Mouse (Mus musculus) lung, embryonic 14.5 days (tissue): ENCODE data around the gene Aldh4a1. TPM values are rescaled to one million over a fixed set of nuclear protein-coding genes. Genes with fewer than 3 reads are reported as not detected.

Experiments used
- ATAC-seq: fragments of 200-750 bp; cut with Nextera tagmentation; 2 replicates; pipeline ENCODE4 v1.8.0; 2017; ENCODE audit warnings: mild to moderate bottlenecking, moderate TSS enrichment, moderate library complexity; ENCODE audit not compliant: insufficient read depth
- DNase-seq: peaks from one replicate; pipeline ENCODE4 v3.0.0-alpha.2; 2015
- H3K27ac ChIP-seq: fragments of 300-500 bp; sonication (generic); 2 replicates; pipeline ENCODE4 v1.5.1; 2014; ENCODE audit warnings: low read depth, mild to moderate bottlenecking, moderate library complexity
- H3K27me3 ChIP-seq: fragments of 300-500 bp; sonication (generic); 2 replicates; pipeline ENCODE4 v1.6.1; 2014; ENCODE audit warnings: low read length, control low read depth; ENCODE audit not compliant: insufficient read depth
- H3K36me3 ChIP-seq: fragments of 300-500 bp; sonication (generic); 2 replicates; pipeline ENCODE4 v1.6.1; 2014; ENCODE audit warnings: control low read depth; ENCODE audit not compliant: insufficient read depth
- H3K4me1 ChIP-seq: fragments of 300-500 bp; sonication (generic); 2 replicates; pipeline ENCODE4 v1.6.1; 2014; ENCODE audit warnings: antibody characterized with exemption, control low read depth; ENCODE audit not compliant: insufficient read depth
- H3K4me2 ChIP-seq: fragments of 300-500 bp; sonication (generic); 2 replicates; pipeline ENCODE4 v1.6.1; 2014; ENCODE audit warnings: mild to moderate bottlenecking
- H3K4me3 ChIP-seq: fragments of 300-500 bp; sonication (generic); 2 replicates; pipeline ENCODE4 v1.5.1; 2014; ENCODE audit warnings: low read depth, low read length
- H3K9ac ChIP-seq: fragments of 300-500 bp; sonication (generic); 2 replicates; pipeline ENCODE4 v1.6.1; 2014
- H3K9me3 ChIP-seq: fragments of 300-500 bp; sonication (generic); 2 replicates; pipeline ENCODE4 v1.6.1; 2016; ENCODE audit warnings: low read depth, low read length, control low read depth
- CTCF ChIP-seq: IDR thresholded peaks from 2 replicates; pipeline ENCODE4 v1.5.1; 2016; ENCODE audit warnings: antibody characterized with exemption, low read depth
- WGBS: fragments of 180-500 bp; shearing (Covaris S2); extraction: QIAGEN DNeasy Blood & Tissue Kit; methylation state at CpG from one replicate; pipeline ENCODE4 v1.1.7; 2014; 5-methylcytosine and 5-hydroxymethylcytosine counted together
- polyA plus RNA-seq: library from polyadenylated mRNA; unstranded; fragments of >200 nt; fragmentation: Nextera tagmentation; extraction: Ambion mirVana; gene quantifications from 2 replicates; pipeline ENCODE4 v1.2.1, GENCODE M21; 2014

The Aldh4a1 gene
- polyA plus RNA-seq, 1 experiment from 2014 or later, result 13.8 TPM

GRCm38 (mm10) chr4:139598950-139599518 lies 23.6 kb upstream of the Aldh4a1 start:
- peak; percentile 99 for DNase-seq
- Histone ChIP-seq H3K9ac (peak overlapping the region; percentile 18), H3K27ac (peak overlapping the region; percentile 98), H3K27me3 (no peaks in the 10 kb centered on the region), H3K36me3 (no peaks in the 10 kb centered on the region), H3K4me1 (peaks cover 62% of the 10 kb centered on the region), H3K4me3 (peak overlapping the region; percentile 1), H3K4me2 (peak overlapping the region; percentile 56), H3K9me3 (no peaks in the 10 kb centered on the region)
- under 1% methylated on average over 12 of the region's 12 CpGs for WGBS
- peak; percentile 86 for ATAC-seq
- peak; percentile 50 for TF ChIP-seq CTCF

- TF ChIP-seq CTCF, result no peak
- Histone ChIP-seq H3K9me3 (no peaks in the 10 kb centered on the region), H3K36me3 (peaks cover 21% of the 10 kb centered on the region), H3K4me3 (no peak overlapping the region), H3K9ac (peak overlapping the region; percentile 15; the same call in 1 of the 2 replicates), H3K4me1 (peaks cover 53% of the 10 kb centered on the region), H3K27me3 (no peaks in the 10 kb centered on the region), H3K27ac (peak overlapping the region; percentile 85), H3K4me2 (peak overlapping the region; percentile 4)
- 37% methylated on average over 7 of the region's 7 CpGs for WGBS
- peak; percentile 52 for DNase-seq
- ATAC-seq, result no peak
These were observed 20.9 kb upstream of the Aldh4a1 start for GRCm38 (mm10) chr4:139601519-139602356.

DNA sequence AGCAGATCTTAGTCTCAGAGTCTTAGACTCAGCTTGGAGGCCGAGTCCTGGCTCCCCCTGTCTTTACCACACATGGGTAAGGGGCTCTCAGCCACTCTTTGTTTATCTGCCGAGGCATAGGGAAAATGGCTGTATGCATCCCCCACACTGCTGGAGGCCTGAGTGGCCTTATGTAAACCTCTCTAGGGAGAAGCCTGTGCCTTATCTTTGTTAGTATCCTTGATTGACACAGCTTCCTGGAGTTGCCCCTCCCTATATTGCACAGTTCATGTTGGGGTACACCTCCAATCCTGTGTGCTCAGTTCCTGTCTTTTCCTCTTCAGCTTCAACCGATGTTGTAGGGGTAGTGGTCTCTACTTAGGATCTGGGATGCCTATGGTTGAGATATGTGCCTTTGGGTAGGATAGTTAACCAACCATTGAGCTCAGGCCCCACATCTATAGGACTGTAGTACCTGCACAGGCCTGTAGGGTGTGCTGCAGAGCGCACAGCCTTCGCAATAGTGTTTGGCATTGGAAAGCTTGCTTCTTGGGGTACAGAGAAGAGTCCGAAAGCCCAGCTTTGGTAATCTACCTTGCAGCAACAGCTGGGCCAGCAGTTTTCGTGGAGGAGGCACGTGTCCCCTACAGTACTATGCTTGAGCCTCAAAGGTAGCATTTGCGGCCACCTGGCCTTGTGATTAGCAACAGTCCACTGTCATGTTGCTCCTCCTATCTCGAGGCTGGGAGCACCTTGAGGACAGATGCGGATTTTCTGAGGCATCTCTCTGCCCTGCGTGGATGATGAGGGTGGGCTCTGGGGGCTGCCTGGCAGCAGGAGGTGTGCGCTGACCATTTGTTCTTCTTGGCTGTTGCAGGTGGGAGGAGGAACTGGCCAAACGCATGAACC lies 20.1 kb upstream of the Aldh4a1 start, which contains the start of gene Gm21969:
Gene Gm21969 (plus strand): TSS at position 830 of the 888 bp plus-strand sequence.
- Histone ChIP-seq H3K4me2 (peak within 1 kb of the TSS; percentile 4; the same call in 1 of the 2 replicates), H3K27ac (peak within 1 kb of the TSS; percentile 85), H3K9ac (0 out of 2 replicates have a peak within 1 kb of the TSS, but pooled peaks have one; percentile 1), H3K27me3 (no peaks in the 10 kb centered on the region), H3K36me3 (peaks cover 29% of the 10 kb centered on the region), H3K4me1 (peaks cover 44% of the 10 kb centered on the region), H3K4me3 (no peak within 1 kb of the TSS), H3K9me3 (no peaks in the 10 kb centered on the region)
- 49% methylated on average over 14 of the region's 14 CpGs for WGBS
- peak; percentile 94 for TF ChIP-seq CTCF
- ATAC-seq (no peak), DNase-seq (peak; percentile 84)

GRCm38 (mm10) chr4:139605216-139605615 lies 17.4 kb upstream of the Aldh4a1 start:
- no peak for TF ChIP-seq CTCF
- Histone ChIP-seq H3K27ac (no peak overlapping the region), H3K27me3 (no peaks in the 10 kb centered on the region), H3K36me3 (peaks cover 51% of the 10 kb centered on the region), H3K4me1 (peaks cover 21% of the 10 kb centered on the region), H3K4me2 (no peak overlapping the region), H3K9ac (no peak overlapping the region), H3K4me3 (no peak overlapping the region), H3K9me3 (no peaks in the 10 kb centered on the region)
- WGBS, result 83% methylated on average over 11 of the region's 11 CpGs
- DNase-seq (no peak), ATAC-seq (no peak)

- ATAC-seq (no peak), DNase-seq (no peak)
- 92% methylated on average over 5 of the region's 5 CpGs for WGBS
- Histone ChIP-seq H3K27me3 (no peaks in the 10 kb centered on the region), H3K36me3 (peaks cover 51% of the 10 kb centered on the region), H3K4me2 (no peak overlapping the region), H3K27ac (no peak overlapping the region), H3K4me1 (peaks cover 13% of the 10 kb centered on the region), H3K9me3 (no peaks in the 10 kb centered on the region), H3K4me3 (no peak overlapping the region), H3K9ac (no peak overlapping the region)
- TF ChIP-seq CTCF, result no peak
These were observed 15.9 kb upstream of the Aldh4a1 start for GRCm38 (mm10) chr4:139606732-139607131.

DNA sequence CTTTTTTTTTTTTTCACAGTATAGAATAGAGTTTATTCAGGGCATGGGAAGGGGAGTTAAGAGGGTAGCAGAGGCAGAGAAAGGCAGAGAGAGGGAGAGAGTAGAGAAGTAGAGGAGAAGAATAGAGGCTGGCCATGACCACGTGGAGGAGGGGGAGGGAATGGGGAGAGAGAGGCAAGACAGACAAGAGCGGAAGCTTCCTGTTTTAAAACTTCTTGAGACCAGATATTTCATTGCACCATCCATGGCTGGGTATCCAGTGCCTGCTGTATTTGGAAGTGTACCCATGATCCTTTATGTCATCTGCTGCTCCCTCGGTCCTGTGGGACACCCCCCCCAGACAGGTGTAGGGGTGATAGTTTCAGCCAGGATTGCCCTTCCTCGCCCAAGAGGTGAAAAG lies 13.7 kb upstream of the Aldh4a1 start:
- 68% methylated on average over 4 of the region's 4 CpGs for WGBS
- no peaks in the 10 kb centered on the region for H3K9me3 ChIP-seq
- DNase-seq, result no peak
- H3K4me1 ChIP-seq, result no peaks in the 10 kb centered on the region
- peaks cover 66% of the 10 kb centered on the region for H3K36me3 ChIP-seq
- no peak overlapping the region for H3K4me3 ChIP-seq
- no peak overlapping the region for H3K27ac ChIP-seq
- no peaks in the 10 kb centered on the region for H3K27me3 ChIP-seq
- no peak overlapping the region for H3K9ac ChIP-seq
- H3K4me2 ChIP-seq, result no peak overlapping the region
- TF ChIP-seq CTCF, result no peak
- no peak for ATAC-seq
